Mouse (Mus musculus): ENCODE results near the gene Plvap. TPM values are rescaled to one million over a fixed set of nuclear protein-coding genes. Genes with fewer than 3 reads are reported as not detected.

Plvap gene
- total and polyA plus RNA-seq, 3 experiments = 11.7 to 20.4 TPM; not detected in 1

GRCm38 (mm10) chr8:71456906-71457305, 54.6 kb downstream of the Plvap start:
- Histone ChIP-seq H3K9me3 (replicated peaks; ENCODE audit: insufficient read depth, low read length) (no peaks in the 10 kb centered on the region), H3K79me2 (ENCODE audit: control insufficient read depth, insufficient read depth, low read length, poor library complexity) (no peaks in the 10 kb centered on the region), H3K4me1 (ENCODE audit: control insufficient read depth in 1 of 2, insufficient read depth in 2 of 2, low read length in 2 of 2) (no peaks in the 10 kb centered on the region), H3K36me3 (ENCODE audit: control insufficient read depth in 1 of 2, insufficient read depth in 2 of 2, low read length in 2 of 2) (no peaks in the 10 kb centered on the region), H3K9ac (ENCODE audit: control insufficient read depth, low read depth, low read length, poor library complexity, severe bottlenecking) (no peak overlapping the region), H3K27ac (ENCODE audit: control insufficient read depth, low read depth, low read length) (no peak overlapping the region), H3K27me3 (ENCODE audit: control insufficient read depth in 1 of 2, insufficient read depth in 2 of 2, low read length in 2 of 2) (no peaks in the 10 kb centered on the region; a peak in 1 of 4 replicates), H3K4me3 (ENCODE audit: control insufficient read depth in 1 of 2, insufficient read depth in 1 of 2, low read depth in 2 of 2, low read length in 2 of 2) (no peak overlapping the region)
- DNase-seq (ENCODE audit: low read depth, low spot score) = no peak
- TF ChIP-seq HCFC1 (IDR thresholded peaks at IDR 0.05; ENCODE audit: low read depth, low read length) (no peak), ZC3H11A (IDR thresholded peaks at IDR 0.05; ENCODE audit: low read depth, low read length) (no peak), CTCF (IDR thresholded peaks at IDR 0.05 in 2 of 3, conservative IDR thresholded peaks at IDR 0.05 in 1 of 3; ENCODE audit: control insufficient read depth in 1 of 3, insufficient read depth in 1 of 3, low read depth in 2 of 3, low read length in 3 of 3, poor library complexity in 1 of 3, severe bottlenecking in 1 of 3) (no peak), GABPA (IDR thresholded peaks at IDR 0.05; ENCODE audit: low read depth, low read length) (no peak), ETS1 (IDR thresholded peaks at IDR 0.05; ENCODE audit: low read depth, low read length) (no peak), RCOR1 (IDR thresholded peaks at IDR 0.05; ENCODE audit: low read depth, low read length) (no peak), BHLHE40 (IDR thresholded peaks at IDR 0.05; ENCODE audit: borderline replicate concordance, low read depth, low read length) (no peak), TAL1 (IDR thresholded peaks at IDR 0.05; ENCODE audit: low read length) (no peak), MAZ (IDR thresholded peaks at IDR 0.05; ENCODE audit: low read depth, low read length) (no peak), CHD1 (IDR thresholded peaks at IDR 0.05; ENCODE audit: low read depth, low read length) (no peak), MAX (IDR thresholded peaks at IDR 0.05; ENCODE audit: low read length) (no peak), POLR2AphosphoS5 (IDR thresholded peaks at IDR 0.05; ENCODE audit: borderline replicate concordance, low read depth, low read length) (no peak), RAD21 (IDR thresholded peaks at IDR 0.05; ENCODE audit: low read depth, low read length) (no peak), TBP (IDR thresholded peaks at IDR 0.05; ENCODE audit: low read depth, low read length) (no peak), SIN3A (IDR thresholded peaks at IDR 0.05; ENCODE audit: low read length) (no peak)

GRCm38 (mm10) chr8:71454668-71455067, 56.9 kb downstream of the Plvap start:
- TF ChIP-seq HCFC1 (IDR thresholded peaks at IDR 0.05; ENCODE audit: low read depth, low read length) (no peak), CTCF (IDR thresholded peaks at IDR 0.05 in 2 of 3, conservative IDR thresholded peaks at IDR 0.05 in 1 of 3; ENCODE audit: control insufficient read depth in 1 of 3, insufficient read depth in 1 of 3, low read depth in 2 of 3, low read length in 3 of 3, poor library complexity in 1 of 3, severe bottlenecking in 1 of 3) (no peak), MEF2A (IDR thresholded peaks at IDR 0.05; ENCODE audit: extremely low read depth, insufficient replicate concordance, low read depth, low read length, poor library complexity, severe bottlenecking) (no peak)
- Histone ChIP-seq H3K9me3 (replicated peaks; ENCODE audit: insufficient read depth, low read length) (no peaks in the 10 kb centered on the region), H3K27me3 (ENCODE audit: control insufficient read depth in 1 of 2, insufficient read depth in 2 of 2, low read length in 2 of 2) (no peaks in the 10 kb centered on the region; a peak in 1 of 4 replicates), H3K9ac (ENCODE audit: control insufficient read depth, low read depth, low read length, poor library complexity, severe bottlenecking) (no peak overlapping the region), H3K27ac (ENCODE audit: control insufficient read depth, low read depth, low read length) (no peak overlapping the region), H3K4me3 (ENCODE audit: control insufficient read depth in 1 of 2, insufficient read depth in 1 of 2, low read depth in 2 of 2, low read length in 2 of 2) (no peak overlapping the region), H3K79me2 (ENCODE audit: control insufficient read depth, insufficient read depth, low read length, poor library complexity) (no peaks in the 10 kb centered on the region), H3K36me3 (ENCODE audit: control insufficient read depth in 1 of 2, insufficient read depth in 2 of 2, low read length in 2 of 2) (no peaks in the 10 kb centered on the region), H3K4me1 (ENCODE audit: control insufficient read depth in 1 of 2, insufficient read depth in 2 of 2, low read length in 2 of 2) (no peaks in the 10 kb centered on the region)
- no peak for DNase-seq (ENCODE audit: low read depth, low spot score)

Measured in MEL (cell line).